Mouse (Mus musculus) cerebellum, adult (tissue): ENCODE measurements around the gene Gm11232.

Source experiments
- ATAC-seq: cut with Nextera tagmentation; 2 replicates; pipeline ENCODE4 v1.9.2; 2017; ENCODE audit warnings: mild to moderate bottlenecking, moderate library complexity, mixed read lengths; ENCODE audit not compliant: insufficient number of reproducible peaks, low FRiP score, low TSS enrichment

Gm11232 gene

DNA sequence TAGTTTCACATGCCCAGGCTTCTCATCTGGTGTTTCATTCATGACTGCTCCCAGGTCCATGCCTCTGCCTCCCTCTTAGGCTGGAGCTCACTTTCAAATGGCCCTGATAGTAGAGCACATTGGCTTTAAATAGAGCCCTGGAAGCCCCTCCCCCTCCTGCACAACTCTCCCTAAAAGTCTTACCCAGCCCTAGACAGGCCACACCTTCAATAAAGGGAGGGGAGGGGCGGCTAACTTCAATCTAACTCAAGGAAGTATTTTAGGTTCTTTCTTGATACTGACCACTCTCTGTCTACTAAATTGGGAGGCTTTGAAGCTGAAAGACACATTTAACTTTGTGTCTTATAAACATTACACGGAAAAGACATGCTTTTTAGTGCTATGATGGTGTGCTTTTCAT is at the start of gene Gm11232:
Gene Gm11232, minus strand, starts transcription at position 101 of the 400 bp plus-strand sequence.
- 0 out of 2 replicates have a peak, but pooled peaks have one; percentile 39 for ATAC-seq

DNA sequence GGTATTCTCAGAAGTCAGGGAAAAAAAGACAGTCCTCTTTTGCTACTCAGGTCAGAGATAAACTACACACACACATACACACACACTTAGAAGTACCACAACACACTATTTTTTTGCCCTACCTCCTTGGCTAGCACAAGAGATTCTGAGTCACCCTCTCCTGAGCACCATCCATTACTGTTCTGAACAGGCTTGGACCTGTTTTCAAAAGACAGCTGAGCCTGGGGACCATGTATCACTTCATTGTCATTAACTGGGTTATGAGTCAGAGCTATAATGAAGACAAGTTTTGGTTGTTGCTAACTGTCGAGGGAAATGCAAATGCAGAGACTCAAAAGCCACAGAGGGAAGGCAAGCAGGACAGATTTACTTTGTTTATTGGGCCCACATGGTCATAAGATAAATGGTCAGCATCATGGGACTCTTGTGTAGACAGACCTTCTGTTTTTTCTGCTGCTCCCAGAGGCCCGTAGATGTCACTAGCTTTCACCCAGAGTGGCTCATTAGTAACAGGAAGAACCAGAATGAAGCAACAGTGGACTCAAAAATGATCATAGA is 48.3 kb upstream of the Gm11232 start:
- ATAC-seq, result no peak

- ATAC-seq, result peak; percentile 11; the same call in 1 of the 2 replicates
These were observed 7.8 kb upstream of the Gm11232 start for GRCm38 (mm10) chr4:71765529-71765928.

DNA sequence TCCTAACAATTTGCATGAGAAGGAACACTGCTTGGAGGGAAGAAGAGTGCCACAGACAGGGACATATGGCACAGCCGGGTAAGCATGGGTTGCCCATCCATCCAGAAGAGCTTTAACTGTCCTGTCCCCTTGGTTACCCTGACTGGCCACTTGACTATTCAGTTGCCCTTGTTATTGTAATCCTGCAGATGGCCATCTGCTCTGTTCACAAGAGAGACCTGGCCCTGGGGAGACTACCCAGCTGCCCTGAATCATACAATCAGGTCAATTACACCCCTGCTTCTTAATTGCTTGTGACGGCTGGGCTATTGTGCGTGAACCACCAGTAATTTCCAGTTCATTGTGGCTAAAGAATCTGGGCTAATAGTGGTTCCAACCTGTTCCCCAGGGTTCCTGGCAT is 7.3 kb upstream of the Gm11232 start:
- peak; percentile 99 for ATAC-seq

- ATAC-seq, result 0 out of 2 replicates have a peak, but pooled peaks have one; percentile 49
These were observed 1.1 kb downstream of the Gm11232 start for GRCm38 (mm10) chr4:71756441-71757221.

DNA sequence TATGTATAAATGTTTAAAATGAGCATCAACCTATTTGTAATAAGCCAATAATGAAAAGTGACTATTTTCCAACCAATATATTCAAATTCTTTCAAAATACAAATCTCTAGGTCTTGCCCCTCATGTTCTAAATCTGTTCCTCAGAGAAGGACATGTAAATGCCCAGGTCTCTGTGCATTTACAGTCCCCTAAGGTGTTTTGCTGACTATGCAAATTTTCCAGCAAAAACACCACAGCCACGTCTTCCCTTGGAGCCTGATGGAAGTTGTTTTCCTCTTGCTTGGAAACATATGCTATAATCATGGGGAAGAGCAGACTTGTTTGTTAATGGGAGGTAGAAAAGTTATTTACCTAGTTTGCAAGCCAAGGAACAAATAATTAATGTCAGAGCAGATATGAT is 12.0 kb downstream of the Gm11232 start:
- ATAC-seq, result no peak

DNA sequence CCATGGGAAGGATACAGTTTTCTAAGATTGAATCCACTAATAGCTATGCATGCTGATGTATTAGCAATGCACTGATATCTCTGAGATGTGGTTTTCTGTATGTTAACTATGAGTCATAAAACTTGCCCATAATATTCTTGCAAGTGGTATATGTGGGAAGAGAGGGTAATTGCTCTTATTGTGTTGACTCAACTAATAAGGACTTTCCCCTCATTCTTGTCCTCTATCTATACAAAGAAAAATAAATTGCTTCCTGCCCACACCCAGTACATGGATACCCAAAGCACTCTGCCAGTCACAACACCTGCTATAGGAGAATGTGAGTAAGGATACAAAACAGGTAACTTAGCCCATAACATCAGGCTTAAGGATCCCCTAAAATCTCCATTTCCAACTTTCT is 21.2 kb downstream of the Gm11232 start:
- ATAC-seq, result no peak

DNA sequence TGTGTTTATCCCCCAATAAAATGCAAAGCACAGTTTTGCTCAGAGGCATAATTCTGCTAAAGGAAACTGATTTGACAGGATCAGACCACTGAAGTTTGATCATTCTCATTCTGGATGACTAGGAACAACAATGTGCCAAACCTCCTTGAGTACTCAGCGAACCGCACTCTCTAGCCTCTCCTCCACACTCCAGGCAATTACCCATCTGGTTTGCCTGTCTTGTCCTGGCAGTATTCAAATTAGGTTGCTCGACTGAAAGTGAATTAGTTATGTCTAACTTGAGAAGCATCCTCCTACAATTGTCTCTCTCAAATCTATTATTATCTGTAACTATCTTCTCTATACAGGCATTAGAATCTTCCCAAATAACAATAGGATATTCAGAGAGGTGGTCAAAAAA is 22.5 kb downstream of the Gm11232 start:
- no peak for ATAC-seq

DNA sequence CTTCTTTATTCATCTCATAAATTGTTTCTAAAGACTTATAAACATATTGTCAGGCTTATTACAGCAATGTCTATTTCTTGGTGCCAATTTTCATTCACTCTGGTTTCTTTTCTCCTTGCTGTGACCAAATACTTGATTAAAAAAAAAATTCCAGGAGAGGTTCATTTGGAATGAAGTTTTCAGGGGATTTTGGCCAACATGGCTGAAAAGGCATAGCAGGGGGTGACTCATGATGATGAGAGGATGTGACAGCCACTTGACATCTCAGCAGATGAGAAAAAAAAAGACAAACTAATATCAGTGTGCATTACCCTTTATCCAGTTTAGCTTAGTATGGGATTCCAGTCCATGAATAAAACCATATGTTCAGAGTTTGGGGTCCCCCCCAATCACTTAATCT is 28.4 kb downstream of the Gm11232 start:
- no peak for ATAC-seq

GRCm38 (mm10) chr4:71727611-71728010 is 30.2 kb downstream of the Gm11232 start:
- ATAC-seq, result no peak

DNA sequence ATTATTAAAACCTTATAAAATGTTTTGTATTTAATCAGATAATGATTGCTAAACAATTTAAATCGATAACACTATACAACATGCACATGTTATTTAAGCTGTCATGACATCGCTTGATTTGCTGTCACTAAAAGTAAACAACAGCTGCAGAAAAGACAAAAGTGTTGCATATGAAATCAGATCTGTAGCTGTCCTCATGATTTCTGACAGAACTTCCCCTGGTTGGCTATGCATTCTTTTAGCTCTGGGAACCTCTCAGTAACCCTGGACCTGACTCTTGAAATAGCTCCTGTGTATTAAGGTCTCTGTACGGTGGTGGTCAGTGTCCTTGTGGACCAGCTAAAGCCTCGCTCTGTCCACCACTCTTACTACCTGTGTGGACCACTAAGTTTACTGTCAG is 30.7 kb downstream of the Gm11232 start:
- ATAC-seq, result no peak

- ATAC-seq, result no peak
These were observed 31.9 kb downstream of the Gm11232 start for GRCm38 (mm10) chr4:71725889-71726288.
